Mouse (Mus musculus): Measurements from ENCODE around the gene Hist3h2ba. TPM values are rescaled to one million over a fixed set of nuclear protein-coding genes. Genes with fewer than 3 reads are reported as not detected.
A peak's percentile ranks its signal among the peaks of the same experiment; 100 is the strongest.

Gene Hist3h2ba
- total and polyA plus RNA-seq, 2 experiments from 2014 or later: 7.0 to 26.3 TPM

- peaks cover 14% of the 10 kb centered on the region; the same call in 1 of the 2 replicates for H3K36me3 ChIP-seq (replicated peaks; ENCODE audit: control insufficient read depth, insufficient read depth, low read length)
- DNase-seq (ENCODE audit: low spot score): peak; percentile 3
- H3K9me3 ChIP-seq (replicated peaks; ENCODE audit: control insufficient read depth, low read length): no peaks in the 10 kb centered on the region
- no peak overlapping the region for H3K4me2 ChIP-seq (ENCODE audit: low read depth, low read length)
- H3K27ac ChIP-seq (ENCODE audit: low read depth): no peak overlapping the region
- H3K9ac ChIP-seq (replicated peaks; ENCODE audit: low read depth, low read length): no peak overlapping the region
- no peak for ATAC-seq (ENCODE audit: insufficient read depth, low read depth)
- no peak overlapping the region for H3K4me3 ChIP-seq (ENCODE audit: low read depth, low read length)
- peaks cover 5% of the 10 kb centered on the region; the same call in 1 of the 2 replicates for H3K27me3 ChIP-seq (ENCODE audit: control insufficient read depth, insufficient read depth, low read length)
- 51% methylated on average over 50 of the region's 50 CpGs for WGBS
- no peak for TF ChIP-seq CTCF (IDR thresholded peaks at IDR 0.05; ENCODE audit: low read depth)
- no peak for TF ChIP-seq EP300 (IDR thresholded peaks at IDR 0.05; ENCODE audit: low read depth)
- peaks cover 6% of the 10 kb centered on the region for H3K4me1 ChIP-seq (ENCODE audit: control insufficient read depth, insufficient read depth)
Observed at GRCm38 (mm10) chr11:58961364-58962177, 12.9 kb downstream of the Hist3h2ba start.

- no peaks in the 10 kb centered on the region for H3K36me3 ChIP-seq (replicated peaks; ENCODE audit: control insufficient read depth, insufficient read depth, low read length)
- TF ChIP-seq CTCF (IDR thresholded peaks at IDR 0.05; ENCODE audit: low read depth) (no peak), EP300 (IDR thresholded peaks at IDR 0.05; ENCODE audit: low read depth) (no peak)
- peaks cover 5% of the 10 kb centered on the region; the same call in 1 of the 2 replicates for H3K27me3 ChIP-seq (ENCODE audit: control insufficient read depth, insufficient read depth, low read length)
- no peak overlapping the region for H3K4me2 ChIP-seq (ENCODE audit: low read depth, low read length)
- ATAC-seq (ENCODE audit: insufficient read depth, low read depth): no peak
- H3K9me3 ChIP-seq (replicated peaks; ENCODE audit: control insufficient read depth, low read length): no peaks in the 10 kb centered on the region
- no peak overlapping the region for H3K27ac ChIP-seq (ENCODE audit: low read depth)
- 37% methylated on average over 17 of the region's 17 CpGs for WGBS
- H3K4me3 ChIP-seq (ENCODE audit: low read depth, low read length): no peak overlapping the region
- no peak overlapping the region for H3K9ac ChIP-seq (replicated peaks; ENCODE audit: low read depth, low read length)
- no peak for DNase-seq (ENCODE audit: low spot score)
- no peaks in the 10 kb centered on the region for H3K4me1 ChIP-seq (ENCODE audit: control insufficient read depth, insufficient read depth)
Observed at GRCm38 (mm10) chr11:58963543-58963942, 14.8 kb downstream of the Hist3h2ba start.

- Histone ChIP-seq H3K4me3 (ENCODE audit: low read depth, low read length) (no peak overlapping the region), H3K4me1 (ENCODE audit: control insufficient read depth, insufficient read depth) (no peaks in the 10 kb centered on the region), H3K9me3 (replicated peaks; ENCODE audit: control insufficient read depth, low read length) (no peaks in the 10 kb centered on the region), H3K27ac (ENCODE audit: low read depth) (no peak overlapping the region), H3K36me3 (replicated peaks; ENCODE audit: control insufficient read depth, insufficient read depth, low read length) (no peaks in the 10 kb centered on the region), H3K4me2 (ENCODE audit: low read depth, low read length) (no peak overlapping the region), H3K27me3 (ENCODE audit: control insufficient read depth, insufficient read depth, low read length) (peaks cover 5% of the 10 kb centered on the region; the same call in 1 of the 2 replicates), H3K9ac (replicated peaks; ENCODE audit: low read depth, low read length) (no peak overlapping the region)
- WGBS: 83% methylated on average over 7 of the region's 7 CpGs
- ATAC-seq (ENCODE audit: insufficient read depth, low read depth): no peak
- no peak for TF ChIP-seq CTCF (IDR thresholded peaks at IDR 0.05; ENCODE audit: low read depth)
- TF ChIP-seq EP300 (IDR thresholded peaks at IDR 0.05; ENCODE audit: low read depth): no peak
- no peak for DNase-seq (ENCODE audit: low spot score)
Observed at GRCm38 (mm10) chr11:58964216-58964615, 15.5 kb downstream of the Hist3h2ba start.

GRCm38 (mm10) chr11:58965001-58965760 is 16.5 kb downstream of the Hist3h2ba start:
- DNase-seq (ENCODE audit: low spot score) (no peak), ATAC-seq (ENCODE audit: insufficient read depth, low read depth) (no peak)
- H3K36me3 ChIP-seq (replicated peaks; ENCODE audit: control insufficient read depth, insufficient read depth, low read length): no peaks in the 10 kb centered on the region
- no peak overlapping the region for H3K27ac ChIP-seq (ENCODE audit: low read depth)
- H3K9me3 ChIP-seq (replicated peaks; ENCODE audit: control insufficient read depth, low read length): no peaks in the 10 kb centered on the region
- no peak overlapping the region for H3K4me2 ChIP-seq (ENCODE audit: low read depth, low read length)
- H3K4me1 ChIP-seq (ENCODE audit: control insufficient read depth, insufficient read depth): no peaks in the 10 kb centered on the region
- H3K4me3 ChIP-seq (ENCODE audit: low read depth, low read length): no peak overlapping the region
- no peak for TF ChIP-seq CTCF (IDR thresholded peaks at IDR 0.05; ENCODE audit: low read depth)
- no peak for TF ChIP-seq EP300 (IDR thresholded peaks at IDR 0.05; ENCODE audit: low read depth)
- 39% methylated on average over 12 of the region's 12 CpGs for WGBS
- peaks cover 5% of the 10 kb centered on the region; the same call in 1 of the 2 replicates for H3K27me3 ChIP-seq (ENCODE audit: control insufficient read depth, insufficient read depth, low read length)
- H3K9ac ChIP-seq (replicated peaks; ENCODE audit: low read depth, low read length): no peak overlapping the region

- TF ChIP-seq EP300 (IDR thresholded peaks at IDR 0.05; ENCODE audit: low read depth) (no peak), CTCF (IDR thresholded peaks at IDR 0.05; ENCODE audit: low read depth) (peak; percentile 73)
- no peaks in the 10 kb centered on the region for H3K9me3 ChIP-seq (replicated peaks; ENCODE audit: control insufficient read depth, low read length)
- ATAC-seq (ENCODE audit: insufficient read depth, low read depth) (no peak), DNase-seq (ENCODE audit: low spot score) (no peak)
- H3K27ac ChIP-seq (ENCODE audit: low read depth): no peak overlapping the region
- H3K9ac ChIP-seq (replicated peaks; ENCODE audit: low read depth, low read length): no peak overlapping the region
- no peak overlapping the region for H3K4me2 ChIP-seq (ENCODE audit: low read depth, low read length)
- no peak overlapping the region for H3K4me3 ChIP-seq (ENCODE audit: low read depth, low read length)
- no peaks in the 10 kb centered on the region for H3K36me3 ChIP-seq (replicated peaks; ENCODE audit: control insufficient read depth, insufficient read depth, low read length)
- 100% methylated on average over 1 of the region's 1 CpGs for WGBS
- H3K27me3 ChIP-seq (ENCODE audit: control insufficient read depth, insufficient read depth, low read length): no peaks in the 10 kb centered on the region
- no peaks in the 10 kb centered on the region for H3K4me1 ChIP-seq (ENCODE audit: control insufficient read depth, insufficient read depth)
Observed at GRCm38 (mm10) chr11:58967346-58967745, 18.6 kb downstream of the Hist3h2ba start.
